Comparison of ENCODE assay signal across 8 mouse cellular contexts in genomic region chr3:84155146-84155545, GRCm38 (mm10). TPM values are rescaled to one million over a fixed set of nuclear protein-coding genes. Genes with fewer than 3 reads are reported as not detected.
DNase-seq lines count a peak whose midpoint lies in the region; ATAC-seq and TF ChIP-seq lines count a peak whose summit lies in the region.

No protein-coding gene starts in this region.

- H3K4me1 ChIP-seq in liver, adult 2 months (ENCODE audit: control insufficient read depth, insufficient read depth, low read length): no peaks in the 10 kb centered on the region

- no peaks in the 10 kb centered on the region for H3K79me2 ChIP-seq in liver, adult 2 months (ENCODE audit: control insufficient read depth, insufficient read depth, low read length)

- TF ChIP-seq POLR2A in liver, adult 2 months (IDR thresholded peaks at IDR 0.05; ENCODE audit: extremely low read depth, insufficient read depth, low read length): no peak

- no peak for TF ChIP-seq CTCF in liver, adult 2 months (IDR thresholded peaks at IDR 0.05; ENCODE audit: low read depth, low read length)

- peak; percentile 26 for ATAC-seq in erythroblast, adult 5-6 weeks (replicated peaks; ENCODE audit: low FRiP score, poor library complexity, severe bottlenecking)

- H3K36me3 ChIP-seq in liver, adult 2 months (ENCODE audit: control insufficient read depth, insufficient read depth, low read length): peaks cover 4% of the 10 kb centered on the region

- 0% methylated on average over 27 of the region's 27 CpGs for WGBS in liver, adult 2 months

- no peaks in the 10 kb centered on the region for H3K27me3 ChIP-seq in liver, adult 2 months (ENCODE audit: control insufficient read depth, insufficient read depth, low read length)

- H3K27ac ChIP-seq in liver, adult 2 months (replicated peaks; ENCODE audit: insufficient read depth, low read depth, low read length): peak overlapping the region; percentile 70

- H3K4me3 ChIP-seq in liver, adult 2 months (ENCODE audit: insufficient read depth, low read depth, low read length): peak overlapping the region; percentile 56

- peak overlapping the region; percentile 69 for H3K9ac ChIP-seq in liver, adult 2 months (ENCODE audit: low read depth, low read length)

- peak; percentile 66 for DNase-seq in embryo, embryonic 11 days
- no peak for DNase-seq in embryo, embryonic 10 days (ENCODE audit: low spot score)
- DNase-seq in 416B (ENCODE audit: low read depth): peak; percentile 90
- peak; percentile 61 for DNase-seq in liver, adult 2 months (ENCODE audit: extremely low read depth, low read depth, low spot score)
- no peak for DNase-seq in B cell, adult 2 months
- no peak for DNase-seq in spleen, postnatal 14 days (ENCODE audit: low spot score in 2 of 2)
- DNase-seq in urinary bladder, postnatal 36 days (ENCODE audit: low spot score in 2 of 2): no peak

RNA-seq across cellular contexts. Expression of gene Mnd1, which starts 0.4 kb away (rescaled TPM):
- total RNA-seq in erythroblast, adult 5-6 weeks (2015; ENCODE audit: low replicate concordance): 8.2 TPM in 1 of 2 replicates, not detected in the other
- total RNA-seq in erythroblast, adult 5-6 weeks (2017; ENCODE audit: low replicate concordance): 3.7 and 7.5 TPM in 2 replicates
- 7.4 and 7.5 TPM in 2 replicates for total RNA-seq in liver, adult 2 months (2014; rRNA removed)
- 0.84 and 1.2 TPM in 2 replicates for polyA plus RNA-seq in liver, adult 2 months (2012; rRNA removed)

RNA-seq across cellular contexts. Expression of gene Gm6525, which starts 18.8 kb away (rescaled TPM):
- not detected in 2 replicates for total RNA-seq in erythroblast, adult 5-6 weeks (2015; ENCODE audit: low replicate concordance)
- not detected in 2 replicates for total RNA-seq in erythroblast, adult 5-6 weeks (2017; ENCODE audit: low replicate concordance)
- 0.27 TPM in 1 of 2 replicates, not detected in the other for total RNA-seq in liver, adult 2 months (2014; rRNA removed)
- polyA plus RNA-seq in liver, adult 2 months (2012; rRNA removed): not detected in 2 replicates

Comparison
In these comparisons a context has a peak if more than half of its experiments do, and no peak if none do; other contexts are left out.
1. DNase-seq: peak in embryo, embryonic 11 days (single experiment), 416B (single experiment) and liver, adult 2 months (single experiment); none in embryo, embryonic 10 days (single experiment), B cell, adult 2 months (0 of 2), spleen, postnatal 14 days (0 of 2) and urinary bladder, postnatal 36 days (0 of 2).